Mouse (Mus musculus): Measurements from ENCODE around the gene Emilin2. TPM values are rescaled to one million over a fixed set of nuclear protein-coding genes. Genes with fewer than 3 reads are reported as not detected.

Emilin2 gene
- polyA plus RNA-seq, 1 experiment from 2014 or later = 1.8 TPM

DNA sequence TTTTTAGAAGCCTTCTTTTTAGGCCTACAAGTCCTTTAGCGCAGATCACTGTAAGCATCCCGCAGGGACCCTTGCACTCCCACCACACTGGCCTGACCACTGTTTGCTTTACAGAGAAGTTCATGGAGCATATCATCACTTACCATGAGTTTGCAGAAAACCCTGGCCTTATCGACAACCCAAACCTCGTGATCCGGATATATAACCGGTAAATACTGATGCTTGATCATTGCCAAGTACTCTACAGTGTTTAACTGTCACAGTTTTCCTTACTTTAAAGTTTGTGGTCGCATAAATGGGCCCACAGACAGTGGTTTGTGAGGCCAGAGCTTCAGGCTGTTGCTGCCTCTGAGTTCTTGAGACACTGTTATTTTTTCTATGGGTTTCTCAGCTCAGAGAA is 73.3 kb downstream of the Emilin2 start:
- H3K9me3 ChIP-seq (ENCODE audit: control insufficient read depth, low read length) = no peaks in the 10 kb centered on the region
- H3K4me3 ChIP-seq (replicated peaks; ENCODE audit: low read depth, low read length) = no peak overlapping the region
- no peaks in the 10 kb centered on the region for H3K4me1 ChIP-seq (ENCODE audit: control insufficient read depth, insufficient read depth, low read length)
- H3K36me3 ChIP-seq (ENCODE audit: control insufficient read depth, insufficient read depth, low read length) = peaks cover 75% of the 10 kb centered on the region
- H3K4me2 ChIP-seq (ENCODE audit: low read length) = no peak overlapping the region
- ATAC-seq (ENCODE audit: low FRiP score, low TSS enrichment) = no peak
- no peaks in the 10 kb centered on the region for H3K27me3 ChIP-seq (ENCODE audit: control insufficient read depth, insufficient read depth, low read length)
- no peak overlapping the region for H3K9ac ChIP-seq (replicated peaks; ENCODE audit: low read length)
- DNase-seq = no peak
- WGBS = 97% methylated on average over 7 of the region's 7 CpGs
- H3K27ac ChIP-seq (replicated peaks; ENCODE audit: low read depth, low read length) = no peak overlapping the region

DNA sequence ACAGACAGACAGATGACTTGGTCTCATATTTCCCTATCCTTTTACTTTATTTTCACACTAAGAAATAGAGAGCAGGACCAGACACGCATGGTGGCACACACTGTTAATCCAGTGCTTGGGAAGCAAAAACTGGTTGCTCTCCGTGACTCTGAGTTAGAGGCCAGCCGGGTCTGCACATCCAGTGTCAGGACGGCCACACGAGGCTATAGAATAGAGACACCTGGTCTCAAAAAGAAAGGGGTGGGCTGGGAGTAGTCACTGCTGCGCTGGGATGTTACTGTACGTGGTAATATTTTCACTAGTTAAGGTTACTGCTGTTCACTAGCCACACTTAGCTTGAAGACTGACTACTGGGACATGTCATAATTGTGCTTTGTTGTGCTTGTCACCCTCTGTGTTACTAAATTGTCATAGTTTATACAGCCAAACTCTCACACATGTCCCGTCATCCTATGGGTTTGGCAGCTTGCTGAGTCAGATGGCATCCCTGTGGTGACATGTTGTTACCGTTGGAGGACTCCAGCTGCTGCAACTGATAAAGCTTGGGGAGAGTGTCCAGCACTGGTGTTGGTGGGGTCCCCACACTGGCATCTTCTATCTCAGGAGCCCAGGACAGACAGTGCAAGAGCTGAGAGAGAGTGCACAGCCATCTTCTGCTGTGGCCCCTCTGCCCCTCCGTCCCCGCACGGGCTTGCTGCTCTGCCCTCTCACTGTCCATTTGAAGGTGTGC is 76.4 kb downstream of the Emilin2 start:
- Histone ChIP-seq H3K9ac (replicated peaks; ENCODE audit: low read length) (no peak overlapping the region), H3K4me3 (replicated peaks; ENCODE audit: low read depth, low read length) (no peak overlapping the region), H3K4me1 (ENCODE audit: control insufficient read depth, insufficient read depth, low read length) (no peaks in the 10 kb centered on the region), H3K36me3 (ENCODE audit: control insufficient read depth, insufficient read depth, low read length) (peaks cover 66% of the 10 kb centered on the region), H3K4me2 (ENCODE audit: low read length) (no peak overlapping the region), H3K27me3 (ENCODE audit: control insufficient read depth, insufficient read depth, low read length) (no peaks in the 10 kb centered on the region), H3K27ac (replicated peaks; ENCODE audit: low read depth, low read length) (no peak overlapping the region), H3K9me3 (ENCODE audit: control insufficient read depth, low read length) (no peaks in the 10 kb centered on the region)
- WGBS = 88% methylated on average over 12 of the region's 12 CpGs
- ATAC-seq (ENCODE audit: low FRiP score, low TSS enrichment) = no peak
- DNase-seq = no peak

- no peak for DNase-seq
- Histone ChIP-seq H3K36me3 (ENCODE audit: control insufficient read depth, insufficient read depth, low read length) (peaks cover 58% of the 10 kb centered on the region), H3K27ac (replicated peaks; ENCODE audit: low read depth, low read length) (no peak overlapping the region), H3K9ac (replicated peaks; ENCODE audit: low read length) (no peak overlapping the region), H3K9me3 (ENCODE audit: control insufficient read depth, low read length) (no peaks in the 10 kb centered on the region), H3K4me1 (ENCODE audit: control insufficient read depth, insufficient read depth, low read length) (no peaks in the 10 kb centered on the region), H3K27me3 (ENCODE audit: control insufficient read depth, insufficient read depth, low read length) (no peaks in the 10 kb centered on the region), H3K4me2 (ENCODE audit: low read length) (no peak overlapping the region), H3K4me3 (replicated peaks; ENCODE audit: low read depth, low read length) (no peak overlapping the region)
- ATAC-seq (ENCODE audit: low FRiP score, low TSS enrichment) = no peak
- 90% methylated on average over 12 of the region's 12 CpGs for WGBS
Observed at GRCm38 (mm10) chr17:71234041-71234594, 77.7 kb downstream of the Emilin2 start.

DNA sequence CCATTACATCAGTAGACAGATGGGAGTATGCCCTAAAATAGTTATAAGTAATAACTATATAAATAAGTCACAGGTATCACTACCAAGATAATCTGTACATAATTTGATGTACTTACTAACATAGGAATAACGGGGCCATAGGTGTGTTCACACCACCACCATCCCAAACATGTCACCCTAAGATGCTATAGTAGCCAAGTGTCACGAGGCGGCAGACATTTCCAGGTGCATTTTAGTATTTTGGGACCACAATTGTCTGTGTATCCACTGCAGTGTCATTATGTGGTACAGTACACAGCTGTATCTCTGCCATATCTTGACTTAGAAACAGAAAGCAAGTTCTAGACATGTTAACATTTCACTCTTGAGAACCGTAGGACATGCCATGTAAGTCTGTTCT is 78.6 kb downstream of the Emilin2 start:
- 97% methylated on average over 4 of the region's 4 CpGs for WGBS
- ATAC-seq (ENCODE audit: low FRiP score, low TSS enrichment) (no peak), DNase-seq (no peak)
- Histone ChIP-seq H3K9ac (replicated peaks; ENCODE audit: low read length) (no peak overlapping the region), H3K9me3 (ENCODE audit: control insufficient read depth, low read length) (no peaks in the 10 kb centered on the region), H3K4me3 (replicated peaks; ENCODE audit: low read depth, low read length) (no peak overlapping the region), H3K36me3 (ENCODE audit: control insufficient read depth, insufficient read depth, low read length) (peaks cover 51% of the 10 kb centered on the region), H3K4me1 (ENCODE audit: control insufficient read depth, insufficient read depth, low read length) (no peaks in the 10 kb centered on the region), H3K4me2 (ENCODE audit: low read length) (no peak overlapping the region), H3K27me3 (ENCODE audit: control insufficient read depth, insufficient read depth, low read length) (no peaks in the 10 kb centered on the region), H3K27ac (replicated peaks; ENCODE audit: low read depth, low read length) (no peak overlapping the region)

GRCm38 (mm10) chr17:71231998-71232397 is 79.8 kb downstream of the Emilin2 start:
- Histone ChIP-seq H3K27me3 (ENCODE audit: control insufficient read depth, insufficient read depth, low read length) (no peaks in the 10 kb centered on the region), H3K36me3 (ENCODE audit: control insufficient read depth, insufficient read depth, low read length) (peaks cover 42% of the 10 kb centered on the region), H3K27ac (replicated peaks; ENCODE audit: low read depth, low read length) (no peak overlapping the region), H3K4me3 (replicated peaks; ENCODE audit: low read depth, low read length) (no peak overlapping the region), H3K9ac (replicated peaks; ENCODE audit: low read length) (no peak overlapping the region), H3K4me1 (ENCODE audit: control insufficient read depth, insufficient read depth, low read length) (no peaks in the 10 kb centered on the region), H3K4me2 (ENCODE audit: low read length) (no peak overlapping the region), H3K9me3 (ENCODE audit: control insufficient read depth, low read length) (no peaks in the 10 kb centered on the region)
- ATAC-seq (ENCODE audit: low FRiP score, low TSS enrichment) (no peak), DNase-seq (no peak)
- 92% methylated on average over 2 of the region's 2 CpGs for WGBS

DNA sequence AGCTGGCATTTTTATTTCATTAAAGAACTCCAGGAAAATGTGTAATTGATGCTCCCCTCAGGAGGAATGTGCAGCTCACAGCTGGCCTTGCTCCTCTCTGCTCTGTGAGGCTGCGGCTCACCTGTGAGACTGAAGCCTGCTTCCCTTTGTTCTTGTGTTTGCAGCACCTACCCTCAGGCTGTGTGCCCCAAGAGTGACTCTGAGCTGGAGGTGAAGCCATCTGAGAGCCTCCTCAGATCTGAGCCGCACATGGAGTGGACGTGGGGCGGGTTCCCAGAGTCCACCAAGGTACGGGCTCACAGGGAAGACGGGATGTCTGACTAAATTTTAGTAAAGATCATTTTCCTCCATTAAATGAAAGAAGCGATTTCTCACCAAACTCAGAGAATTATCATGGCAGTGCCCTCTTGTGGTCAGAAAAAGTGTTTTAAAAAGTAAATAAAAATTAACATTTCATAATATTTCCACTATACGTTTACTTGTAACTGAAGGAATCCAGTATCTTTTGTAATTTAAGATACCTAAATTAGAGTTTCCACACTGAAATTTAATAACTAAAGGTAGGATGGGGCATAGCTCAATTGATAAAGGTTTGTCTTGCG is 81.6 kb downstream of the Emilin2 start:
- peak overlapping the region; percentile 46 for H3K27ac ChIP-seq (replicated peaks; ENCODE audit: low read depth, low read length)
- no peaks in the 10 kb centered on the region for H3K4me1 ChIP-seq (ENCODE audit: control insufficient read depth, insufficient read depth, low read length)
- H3K9me3 ChIP-seq (ENCODE audit: control insufficient read depth, low read length) = no peaks in the 10 kb centered on the region
- DNase-seq (peak; percentile 71), ATAC-seq (ENCODE audit: low FRiP score, low TSS enrichment) (no peak)
- H3K9ac ChIP-seq (replicated peaks; ENCODE audit: low read length) = no peak overlapping the region
- H3K36me3 ChIP-seq (ENCODE audit: control insufficient read depth, insufficient read depth, low read length) = peaks cover 29% of the 10 kb centered on the region
- H3K4me3 ChIP-seq (replicated peaks; ENCODE audit: low read depth, low read length) = no peak overlapping the region
- no peaks in the 10 kb centered on the region for H3K27me3 ChIP-seq (ENCODE audit: control insufficient read depth, insufficient read depth, low read length)
- WGBS = 76% methylated on average over 9 of the region's 9 CpGs
- H3K4me2 ChIP-seq (ENCODE audit: low read length) = no peak overlapping the region

DNA sequence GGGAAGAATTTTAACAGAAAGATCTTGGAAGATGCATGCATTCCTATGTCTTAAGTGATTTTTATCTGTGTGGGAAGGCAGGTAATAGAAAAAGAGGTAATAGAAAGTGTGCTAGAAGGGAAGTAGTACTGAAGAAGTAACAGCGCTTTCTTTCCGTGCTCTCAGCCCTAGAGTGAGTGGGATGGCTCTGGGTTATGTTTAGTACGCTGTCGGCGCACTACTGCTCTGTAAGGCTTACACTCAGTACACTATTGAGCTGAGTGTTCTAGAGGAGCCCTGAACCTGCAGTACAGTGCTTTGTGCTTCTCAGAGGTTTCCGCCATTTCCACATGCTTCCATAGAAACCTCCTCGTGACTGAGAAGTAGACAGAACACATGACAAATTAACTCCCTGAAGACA is 83.1 kb downstream of the Emilin2 start:
- Histone ChIP-seq H3K9ac (replicated peaks; ENCODE audit: low read length) (no peak overlapping the region), H3K27ac (replicated peaks; ENCODE audit: low read depth, low read length) (no peak overlapping the region), H3K27me3 (ENCODE audit: control insufficient read depth, insufficient read depth, low read length) (no peaks in the 10 kb centered on the region), H3K4me3 (replicated peaks; ENCODE audit: low read depth, low read length) (no peak overlapping the region), H3K36me3 (ENCODE audit: control insufficient read depth, insufficient read depth, low read length) (peaks cover 23% of the 10 kb centered on the region), H3K4me2 (ENCODE audit: low read length) (no peak overlapping the region), H3K4me1 (ENCODE audit: control insufficient read depth, insufficient read depth, low read length) (no peaks in the 10 kb centered on the region), H3K9me3 (ENCODE audit: control insufficient read depth, low read length) (no peaks in the 10 kb centered on the region)
- DNase-seq (no peak), ATAC-seq (ENCODE audit: low FRiP score, low TSS enrichment) (no peak)
- 90% methylated on average over 7 of the region's 7 CpGs for WGBS

GRCm38 (mm10) chr17:71227128-71227895 is 84.5 kb downstream of the Emilin2 start:
- H3K27ac ChIP-seq (replicated peaks; ENCODE audit: low read depth, low read length) = no peak overlapping the region
- no peak overlapping the region for H3K9ac ChIP-seq (replicated peaks; ENCODE audit: low read length)
- no peaks in the 10 kb centered on the region for H3K27me3 ChIP-seq (ENCODE audit: control insufficient read depth, insufficient read depth, low read length)
- peaks cover 13% of the 10 kb centered on the region for H3K36me3 ChIP-seq (ENCODE audit: control insufficient read depth, insufficient read depth, low read length)
- H3K9me3 ChIP-seq (ENCODE audit: control insufficient read depth, low read length) = no peaks in the 10 kb centered on the region
- no peak overlapping the region for H3K4me3 ChIP-seq (replicated peaks; ENCODE audit: low read depth, low read length)
- H3K4me2 ChIP-seq (ENCODE audit: low read length) = no peak overlapping the region
- 90% methylated on average over 9 of the region's 9 CpGs for WGBS
- no peak for DNase-seq
- no peak for ATAC-seq (ENCODE audit: low FRiP score, low TSS enrichment)
- no peaks in the 10 kb centered on the region for H3K4me1 ChIP-seq (ENCODE audit: control insufficient read depth, insufficient read depth, low read length)
